Mouse (Mus musculus) layer of hippocampus, adult 9-11 months (tissue): ENCODE measurements around the gene Sphkap.

Experiments used
- DNase-seq: peaks from one replicate; pipeline ENCODE4 v3.0.0; 2022

The Sphkap gene

GRCm38 (mm10) chr1:83285866-83286265 is 122.1 kb downstream of the Sphkap start:
- DNase-seq: no peak

DNA sequence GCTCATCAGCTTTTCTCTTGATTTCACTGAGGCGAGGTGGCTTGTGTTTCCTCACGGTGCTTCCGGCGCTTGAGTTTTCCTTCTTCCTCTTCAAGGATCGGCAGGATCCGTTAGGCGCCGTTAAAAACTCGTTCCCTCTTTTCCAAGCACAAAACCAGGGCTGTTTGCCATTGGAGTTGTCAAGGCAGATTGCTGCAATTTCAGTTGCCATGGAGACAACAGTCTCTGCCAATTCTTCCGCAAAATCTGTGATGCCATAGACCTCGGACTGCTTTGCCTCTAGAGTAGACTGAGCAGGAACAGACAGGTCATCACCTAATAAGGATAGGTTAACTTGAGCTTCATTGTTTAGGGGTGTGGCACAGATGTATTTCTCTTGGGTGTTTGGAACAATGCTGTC is 131.0 kb downstream of the Sphkap start:
- DNase-seq: peak; percentile 89

DNA sequence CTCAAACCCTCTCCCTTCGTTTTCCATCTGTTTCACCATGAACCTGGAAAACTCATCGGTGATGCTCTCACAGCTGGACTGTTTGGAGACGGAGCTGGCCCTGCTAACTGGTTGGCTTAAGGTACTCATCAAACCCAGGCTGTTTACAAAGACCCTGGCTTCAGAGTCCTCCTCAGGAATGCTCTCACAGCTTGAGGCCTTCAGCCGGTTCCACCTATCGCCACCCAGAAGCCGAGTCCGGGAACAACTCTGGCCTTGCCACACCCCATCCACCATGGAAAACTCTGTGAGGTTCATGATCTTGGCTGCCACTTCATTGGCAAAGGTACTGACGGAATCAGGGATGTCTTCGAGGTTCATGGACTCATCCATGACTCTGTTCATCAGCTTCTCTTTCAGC is 131.4 kb downstream of the Sphkap start:
- DNase-seq: no peak

DNA sequence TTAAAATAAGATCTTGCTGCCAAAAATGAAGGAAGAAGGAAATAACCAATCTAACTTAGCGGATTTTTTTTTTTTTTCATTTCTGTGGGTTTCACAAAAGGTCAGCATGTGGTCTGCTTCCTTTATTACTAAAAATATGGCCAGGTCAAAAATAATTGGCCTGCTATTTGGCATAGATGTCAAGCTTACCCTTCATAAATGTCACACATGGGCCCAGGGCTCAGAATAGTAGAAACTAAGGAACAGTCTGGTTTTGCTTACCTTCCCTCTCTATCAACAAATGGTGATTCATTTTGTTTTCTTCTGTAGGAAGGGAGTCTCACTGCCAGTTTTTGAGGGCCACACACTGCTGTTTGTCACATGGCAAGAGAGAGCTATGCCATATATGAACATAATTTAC is 156.3 kb downstream of the Sphkap start:
- DNase-seq: no peak

DNA sequence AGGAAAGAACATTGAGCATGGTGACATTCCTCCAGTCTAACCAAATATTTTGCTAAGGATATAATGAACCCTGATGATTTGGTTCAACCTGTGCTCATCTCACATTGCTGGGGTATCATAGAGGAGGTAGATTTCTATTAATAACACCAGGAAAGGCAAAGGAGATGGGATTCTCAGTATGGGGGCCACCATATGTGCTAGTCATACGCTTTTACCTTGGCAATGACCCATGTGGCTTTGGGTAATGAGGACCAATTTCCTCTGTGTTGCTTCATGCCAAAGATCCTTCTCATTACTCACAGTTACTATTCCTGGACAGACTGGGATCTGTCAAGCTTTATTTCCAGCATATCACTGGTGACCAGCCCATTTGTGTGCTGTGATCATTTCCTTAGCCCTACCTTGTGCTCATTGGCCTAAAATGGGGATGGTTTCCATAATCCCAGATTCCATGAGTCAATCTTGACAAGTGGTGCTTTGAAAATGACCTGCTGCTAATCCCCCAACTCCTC is 159.7 kb downstream of the Sphkap start:
- no peak for DNase-seq

- no peak for DNase-seq
Observed at GRCm38 (mm10) chr1:83227946-83228345, 180.1 kb downstream of the Sphkap start.

- DNase-seq: no peak
Observed at GRCm38 (mm10) chr1:83224423-83224960, 183.5 kb downstream of the Sphkap start.

- DNase-seq: no peak
Observed at GRCm38 (mm10) chr1:83223072-83223471, 184.9 kb downstream of the Sphkap start.

- DNase-seq: no peak
Observed at GRCm38 (mm10) chr1:83218260-83218659, 189.7 kb downstream of the Sphkap start.

- DNase-seq: no peak
Observed at GRCm38 (mm10) chr1:83209981-83210380, 198.0 kb downstream of the Sphkap start.
